Mouse (Mus musculus) small intestine, adult 2 months (tissue): ENCODE measurements around the gene Mitd1.

Experiments
- CTCF ChIP-seq: fragments of 200-500 bp; IDR thresholded peaks from 2 replicates; pipeline ENCODE4 v1.5.1; 2012; ENCODE audit warnings: low read depth, mild to moderate bottlenecking, control low read depth, inconsistent platforms, low read length, moderate library complexity, mixed read lengths; ENCODE audit not compliant: insufficient replicate concordance, insufficient read length; ENCODE audit errors: extremely low read depth
- POLR2A ChIP-seq: fragments of 200-500 bp; IDR thresholded peaks from 2 replicates; pipeline ENCODE4 v1.6.1; 2012; ENCODE audit warnings: low read depth, mild to moderate bottlenecking, control low read depth, inconsistent platforms, low read length, moderate library complexity

GRCm38 (mm10) chr1:37890025-37890652 is at the start of gene Mitd1, which contains the start of gene Mrpl30:
- peak; percentile 78 for TF ChIP-seq POLR2A
- TF ChIP-seq CTCF, result no peak
